Mouse (Mus musculus) ES-Bruce4 (cell line): ENCODE data around the gene Atf4.

Experiments
- CTCF ChIP-seq: IDR thresholded peaks from one replicate; pipeline ENCODE4 v1.8.1; 2011; ENCODE audit warnings: low read depth, low read length
- EP300 ChIP-seq: IDR thresholded peaks from 2 replicates; pipeline ENCODE4 v1.6.1; 2011; ENCODE audit warnings: low read depth, low read length; ENCODE audit not compliant: insufficient read depth
- POLR2A ChIP-seq: IDR thresholded peaks from one replicate; pipeline ENCODE4 v1.8.1; 2011; ENCODE audit warnings: low read length; ENCODE audit not compliant: insufficient read depth

GRCm38 (mm10) chr15:80248596-80248995 lies 6.4 kb upstream of the Atf4 start:
- TF ChIP-seq EP300 (no peak), POLR2A (no peak), CTCF (no peak)
